ENCODE assay signal across 14 mouse cellular contexts in the genomic region with DNA sequence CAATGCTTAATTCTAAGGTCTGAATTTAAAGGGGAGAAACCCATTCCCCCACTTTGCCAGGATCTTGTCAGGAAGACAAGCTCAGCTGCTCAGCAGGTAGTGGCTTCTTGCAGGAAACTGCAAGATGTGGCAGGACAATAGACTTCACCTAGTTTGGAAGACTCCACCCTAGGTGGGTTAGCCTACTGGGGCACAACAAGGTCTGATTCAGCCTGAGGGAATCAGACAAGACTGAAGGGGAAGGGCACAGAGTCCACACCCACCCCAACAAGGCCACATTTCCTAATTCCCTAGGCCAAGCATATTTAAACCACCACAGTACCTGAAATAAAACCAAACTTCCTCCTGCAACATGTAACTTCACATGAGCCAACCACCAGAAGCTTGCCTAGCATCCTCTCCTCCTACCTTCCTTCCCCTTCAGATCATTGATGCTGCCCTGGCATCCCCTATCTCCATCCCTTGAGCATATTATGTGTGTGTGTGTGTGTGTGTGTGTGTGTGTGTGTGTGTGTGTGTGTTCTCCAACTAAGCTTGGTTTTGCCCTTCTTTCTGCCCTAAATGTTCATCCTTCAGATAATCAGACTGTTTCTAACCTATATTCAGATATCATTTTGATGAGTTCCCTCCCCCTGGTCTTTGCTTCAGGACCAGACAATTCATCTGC.
"Had no signal": no experiment of that assay in that cellular context is flagged by ENCODE, and none has a peak within 500 bp of the region (broad histone marks: within the 10 kb centered on the region; RNA-seq: fewer than 3 reads in every experiment).

No protein-coding gene starts in this region.

- H3K4me2 ChIP-seq: liver, embryonic 13.5 days; midbrain, embryonic 11.5 days had no signal

- H3K9ac ChIP-seq: liver, embryonic 13.5 days had no signal

- H3K9me3 ChIP-seq: liver, embryonic 13.5 days had no signal

- H3K36me3 ChIP-seq: liver, embryonic 13.5 days had no signal

- H3K4me1 ChIP-seq: liver, embryonic 13.5 days had no signal

- H3K27me3 ChIP-seq: liver, embryonic 13.5 days had no signal

- DNase-seq: kidney, postnatal 10 days; kidney, postnatal 36 days; layer of hippocampus, postnatal 36 days; liver, embryonic 13.5 days; lung, adult 2 months; lung, postnatal 14 days; lung, postnatal 4 days; midbrain, embryonic 14.5 days; thymus, adult 2 months; thymus, postnatal 14 days; thymus, postnatal 4 days had no signal

- H3K27ac ChIP-seq: left cerebral cortex, adult 2 months; liver, embryonic 13.5 days; stomach, postnatal 0 days had no signal

- H3K4me3 ChIP-seq: left cerebral cortex, adult 2 months; liver, embryonic 13.5 days had no signal
